Mouse (Mus musculus) testis, adult 2 months (tissue): ENCODE data around the gene Srgap2. TPM values are rescaled to one million over a fixed set of nuclear protein-coding genes. Genes with fewer than 3 reads are reported as not detected.
"Not testable (repeated sequence)": the region's sequence is repeated elsewhere in the genome, so short reads cannot be mapped to it uniquely, and the experiment has no call there.

Experiments used
- H3K27ac ChIP-seq: fragments of 200-500 bp; 2 replicates; pipeline ENCODE4 v1.5.1; 2012; ENCODE audit warnings: low read depth, low read length; ENCODE audit not compliant: control insufficient read depth, insufficient read depth
- H3K27me3 ChIP-seq: fragments of 200-500 bp; 2 replicates; pipeline ENCODE4 v1.6.1; 2012; ENCODE audit warnings: mild to moderate bottlenecking, low read length, moderate library complexity; ENCODE audit not compliant: control insufficient read depth, insufficient read depth
- H3K36me3 ChIP-seq: fragments of 200-500 bp; 2 replicates; pipeline ENCODE4 v1.6.1; 2012; ENCODE audit warnings: mild to moderate bottlenecking, low read length; ENCODE audit not compliant: control insufficient read depth, insufficient read depth
- H3K4me1 ChIP-seq: fragments of 200-500 bp; 2 replicates; pipeline ENCODE4 v1.6.1; 2012; ENCODE audit warnings: low read length; ENCODE audit not compliant: control insufficient read depth, insufficient read depth
- H3K4me3 ChIP-seq: fragments of 200-500 bp; 2 replicates; pipeline ENCODE4 v1.5.1; 2012; ENCODE audit warnings: low read depth, mild to moderate bottlenecking, low read length, moderate library complexity, mixed read lengths; ENCODE audit not compliant: control insufficient read depth
- CTCF ChIP-seq: fragments of 200-500 bp; IDR thresholded peaks from 2 replicates; pipeline ENCODE4 v1.5.1; 2012; ENCODE audit warnings: low read depth, mild to moderate bottlenecking, inconsistent platforms, low read length, moderate library complexity; ENCODE audit not compliant: control insufficient read depth, insufficient read depth, insufficient replicate concordance
- POLR2A ChIP-seq: fragments of 200-500 bp; IDR thresholded peaks from 2 replicates; pipeline ENCODE4 v1.6.1; 2012; ENCODE audit warnings: low read depth, mild to moderate bottlenecking, inconsistent platforms, low read length, moderate library complexity; ENCODE audit not compliant: control insufficient read depth
- polyA plus RNA-seq: library from polyadenylated mRNA; depleted of rRNA; stranded (reverse); fragments of >200 nt; gene quantifications from 2 replicates; pipeline ENCODE4 v1.2.3, GENCODE M21; 2012; rRNA removed

The Srgap2 gene
- 12.4 and 12.6 TPM in 2 replicates for polyA plus RNA-seq

DNA sequence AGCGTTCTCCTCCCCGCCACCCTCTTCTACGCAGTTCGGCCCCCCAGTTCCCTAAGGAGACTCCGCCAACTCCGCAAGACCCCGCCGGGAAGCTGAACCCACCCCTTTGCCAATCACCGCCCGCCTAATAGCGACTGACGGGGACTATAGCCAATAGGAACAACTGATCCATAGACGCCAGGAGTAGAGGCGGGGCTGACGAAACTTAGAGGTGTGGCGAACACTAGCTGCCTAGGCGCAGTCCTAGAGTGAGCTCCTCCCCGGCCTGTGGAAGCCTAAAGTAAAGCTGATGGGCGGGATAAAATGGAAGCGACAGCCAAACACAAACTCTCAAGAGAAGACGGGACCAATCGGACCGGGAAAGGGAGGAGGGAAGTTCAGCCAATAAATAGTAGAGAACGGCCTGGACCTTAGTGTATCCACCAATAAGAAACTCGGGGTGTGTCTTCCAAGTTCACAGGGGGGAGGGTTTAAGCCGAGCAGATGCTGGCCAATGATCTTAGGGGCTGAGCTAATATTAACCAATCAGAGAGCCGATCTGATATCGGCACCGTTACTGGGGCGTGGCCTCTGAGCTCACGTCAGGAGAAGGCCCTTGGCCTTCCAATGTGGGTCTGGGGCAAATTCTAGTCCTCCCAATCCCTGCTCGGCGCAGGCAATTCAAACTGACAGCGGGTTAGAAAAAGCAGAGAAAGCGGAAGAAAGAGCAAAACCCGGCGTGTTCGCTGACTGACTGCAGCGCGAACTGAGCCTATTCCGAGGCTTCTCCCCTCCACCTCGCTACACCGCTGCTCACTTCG is at the start of gene Srgap2, which contains the start of gene Fam72a:
Srgap2 (minus strand) TSS at position 72 of the 800 bp plus-strand sequence.
Fam72a (plus strand) TSS at position 623 of the 800 bp plus-strand sequence.
- Histone ChIP-seq H3K4me1 (peaks cover 7% of the 10 kb centered on the region), H3K27ac (peak within 1 kb of the TSS; percentile 95), H3K36me3 (no peaks in the 10 kb centered on the region), H3K4me3 (peak within 1 kb of the TSS; percentile 94), H3K27me3 (no peaks in the 10 kb centered on the region)
- TF ChIP-seq POLR2A = peak; percentile 85
- no peak for TF ChIP-seq CTCF

DNA sequence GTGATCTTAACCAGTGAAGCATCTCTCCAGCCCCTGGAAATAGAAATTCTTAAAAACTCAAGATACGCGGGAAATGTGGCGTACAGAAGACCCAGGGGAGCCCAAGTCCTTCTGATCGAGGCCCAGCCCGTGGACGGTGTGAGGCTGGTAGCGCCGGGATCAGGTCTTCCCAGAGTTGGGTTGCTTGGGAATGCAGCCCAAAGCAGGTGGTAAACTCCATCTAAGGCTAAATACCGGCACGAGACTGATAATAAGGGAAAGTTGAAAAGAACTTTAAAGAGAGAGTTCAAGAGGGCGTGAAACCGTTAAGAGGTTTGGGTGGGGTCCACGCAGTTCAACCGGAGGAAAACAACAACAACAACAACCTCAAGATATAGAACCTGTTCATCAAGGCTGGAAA is 46.6 kb upstream of the Srgap2 start:
- no peak overlapping the region for H3K4me3 ChIP-seq

DNA sequence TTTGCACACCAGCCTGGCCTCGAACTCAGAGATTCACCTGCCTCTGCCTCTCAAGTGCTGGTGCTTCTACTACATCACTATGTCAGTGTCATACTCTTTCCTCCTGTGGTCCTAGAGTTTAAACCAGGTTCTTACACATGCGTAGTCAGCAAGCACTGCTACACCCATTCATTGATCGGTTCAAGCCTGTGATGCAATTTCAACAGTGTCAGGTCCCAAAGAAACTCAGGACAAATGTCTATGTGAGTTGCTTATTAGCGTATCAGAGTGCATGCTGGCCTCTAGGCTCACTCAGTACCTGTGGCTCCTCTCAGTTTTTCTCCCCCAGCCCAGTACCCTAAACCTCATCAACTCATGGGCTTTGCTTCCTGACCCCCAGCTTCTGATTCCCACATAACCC is 43.2 kb upstream of the Srgap2 start:
- H3K36me3 ChIP-seq = no peaks in the 10 kb centered on the region
- no peaks in the 10 kb centered on the region for H3K4me1 ChIP-seq
- H3K4me3 ChIP-seq = no peak overlapping the region
- H3K27me3 ChIP-seq = no peaks in the 10 kb centered on the region
- TF ChIP-seq CTCF (no peak), POLR2A (no peak)
- no peak overlapping the region for H3K27ac ChIP-seq

More for the DNA sequence above, 46.6 kb upstream of the Srgap2 start:
- Histone ChIP-seq H3K27me3 (no peaks in the 10 kb centered on the region), H3K27ac (no peak overlapping the region), H3K36me3 (no peaks in the 10 kb centered on the region), H3K4me1 (no peaks in the 10 kb centered on the region; the same call in 1 of the 2 replicates)
- no peak for TF ChIP-seq POLR2A
- no peak for TF ChIP-seq CTCF

DNA sequence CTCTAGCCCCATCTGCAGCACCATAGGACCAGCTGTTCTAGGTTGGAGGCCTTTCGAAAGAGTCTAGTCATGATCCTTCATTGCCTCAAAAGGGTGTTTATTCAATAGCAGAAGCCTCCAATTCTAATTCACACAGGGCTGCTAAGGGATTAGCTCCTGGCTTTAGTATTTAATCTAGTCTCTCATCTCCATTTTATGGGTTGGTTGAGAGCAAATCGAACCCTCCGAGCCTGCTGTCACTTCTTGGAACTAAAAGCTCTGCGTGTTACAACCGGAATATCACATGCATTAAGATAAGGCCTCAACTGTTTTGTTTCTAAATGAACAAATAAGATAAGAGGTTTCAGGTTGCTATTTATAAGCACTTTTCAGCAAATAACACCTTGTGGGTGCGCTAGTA is 42.6 kb upstream of the Srgap2 start:
- Histone ChIP-seq H3K4me3 (no peak overlapping the region), H3K4me1 (no peaks in the 10 kb centered on the region), H3K36me3 (no peaks in the 10 kb centered on the region), H3K27ac (no peak overlapping the region), H3K27me3 (no peaks in the 10 kb centered on the region)
- TF ChIP-seq POLR2A = no peak
- TF ChIP-seq CTCF = no peak

DNA sequence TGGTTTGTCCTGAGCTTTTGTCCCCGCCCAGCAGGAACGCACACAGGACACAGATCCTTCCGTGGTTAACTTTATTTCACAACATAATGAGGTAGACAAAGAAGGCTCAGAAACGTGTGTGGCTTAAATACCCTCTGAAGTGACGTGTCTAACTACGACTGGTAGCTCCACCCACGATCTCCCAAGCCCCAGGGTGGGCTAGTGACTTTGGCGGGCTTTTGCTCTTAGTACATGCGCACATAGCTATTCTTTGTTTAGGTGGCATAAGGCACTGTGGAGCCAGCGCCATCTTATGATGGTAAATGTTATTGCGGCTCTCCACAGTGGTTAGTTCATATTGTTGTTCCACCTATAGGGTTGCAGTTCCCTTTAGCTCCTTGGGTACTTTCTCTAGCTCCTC is 38.9 kb upstream of the Srgap2 start:
- H3K27me3 ChIP-seq, H3K4me3 ChIP-seq, H3K27ac ChIP-seq, H3K36me3 ChIP-seq, H3K4me1 ChIP-seq: not testable (repeated sequence)

DNA sequence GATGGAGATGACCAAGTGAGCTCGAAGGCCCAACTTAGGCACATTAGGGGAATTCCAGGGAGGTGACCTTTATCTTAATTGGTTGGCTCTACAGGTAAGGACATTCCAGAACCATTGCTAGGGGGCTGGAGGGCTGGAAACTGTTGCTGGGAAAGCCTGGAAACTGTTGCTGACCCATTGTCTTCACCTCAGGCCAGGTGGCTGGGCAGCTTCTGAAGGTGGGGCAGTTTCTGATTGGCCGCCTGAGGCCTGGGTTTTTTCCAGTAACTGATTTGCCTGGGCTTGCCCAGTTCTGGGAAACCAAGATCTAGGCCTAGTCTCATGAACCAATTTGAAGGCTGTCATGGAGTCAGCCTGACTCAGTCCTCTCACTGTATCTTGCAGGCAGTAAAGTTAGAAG is 34.9 kb upstream of the Srgap2 start:
- Histone ChIP-seq H3K27me3 (no peaks in the 10 kb centered on the region), H3K4me3 (no peak overlapping the region), H3K36me3 (no peaks in the 10 kb centered on the region), H3K4me1 (peaks cover 3% of the 10 kb centered on the region), H3K27ac (no peak overlapping the region)
- no peak for TF ChIP-seq CTCF
- no peak for TF ChIP-seq POLR2A

DNA sequence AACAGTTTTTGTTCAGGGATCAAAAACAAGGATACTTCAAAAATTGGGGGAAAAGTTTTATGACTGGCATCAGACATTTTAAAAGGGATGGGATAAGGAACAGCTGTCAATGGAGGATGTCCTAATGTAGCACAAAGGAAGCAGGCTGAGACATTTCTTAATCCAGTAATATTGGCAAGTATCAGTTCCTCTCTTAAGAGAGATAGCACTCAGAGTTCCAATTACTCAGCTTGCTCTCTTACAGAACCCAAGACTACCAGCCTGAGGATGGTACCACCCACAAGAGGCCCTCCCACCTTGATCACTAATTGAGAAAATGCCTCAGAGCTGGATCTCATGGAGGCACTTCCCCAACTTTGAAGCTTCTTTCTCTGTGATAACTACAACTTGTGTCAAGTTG is 33.3 kb upstream of the Srgap2 start:
- Histone ChIP-seq H3K27ac (no peak overlapping the region), H3K36me3 (no peaks in the 10 kb centered on the region), H3K27me3 (no peaks in the 10 kb centered on the region), H3K4me1 (peaks cover 3% of the 10 kb centered on the region), H3K4me3 (no peak overlapping the region)
- TF ChIP-seq POLR2A (no peak), CTCF (no peak)
